Mouse (Mus musculus): ENCODE data around the gene Tmem141. TPM values are rescaled to one million over a fixed set of nuclear protein-coding genes. Genes with fewer than 3 reads are reported as not detected.
A peak's percentile ranks its signal among the peaks of the same experiment; 100 is the strongest.

Tmem141 gene
- total and polyA plus RNA-seq, 2 experiments from 2014 or later = 38.4 to 42.3 TPM

DNA sequence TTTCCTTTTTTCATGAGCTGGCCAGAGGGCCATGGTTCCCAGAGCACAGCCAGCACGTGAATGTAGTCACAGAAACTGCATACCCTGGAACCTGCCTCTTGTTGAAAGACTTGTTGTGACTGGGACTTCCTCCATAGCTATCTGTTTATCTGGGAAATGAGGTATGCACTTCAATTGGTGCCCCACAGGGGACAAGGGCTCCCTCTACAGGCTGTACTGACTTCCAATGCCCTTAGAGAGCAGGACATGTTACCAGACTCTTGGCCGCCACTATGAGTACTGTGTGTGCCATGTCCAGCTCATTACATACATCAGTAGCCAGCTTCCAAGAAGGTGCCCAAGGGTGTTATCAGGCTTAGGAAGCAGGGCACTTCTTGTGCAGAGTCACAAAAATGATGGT is 29.9 kb downstream of the Tmem141 start:
- 88% methylated on average over 2 of the region's 2 CpGs for WGBS
- Histone ChIP-seq H3K27ac (ENCODE audit: low read depth) (no peak overlapping the region), H3K4me3 (ENCODE audit: low read depth, low read length) (no peak overlapping the region), H3K36me3 (replicated peaks; ENCODE audit: control insufficient read depth, insufficient read depth, low read length) (peaks cover 67% of the 10 kb centered on the region), H3K4me1 (ENCODE audit: control insufficient read depth, insufficient read depth) (peaks cover 9% of the 10 kb centered on the region), H3K9me3 (replicated peaks; ENCODE audit: control insufficient read depth, low read length) (no peaks in the 10 kb centered on the region), H3K27me3 (ENCODE audit: control insufficient read depth, insufficient read depth, low read length) (no peaks in the 10 kb centered on the region), H3K4me2 (ENCODE audit: low read depth, low read length) (no peak overlapping the region), H3K9ac (replicated peaks; ENCODE audit: low read depth, low read length) (no peak overlapping the region)
- ATAC-seq (ENCODE audit: insufficient read depth, low read depth) (no peak), DNase-seq (ENCODE audit: low spot score) (no peak)
- TF ChIP-seq EP300 (IDR thresholded peaks at IDR 0.05; ENCODE audit: low read depth) (no peak), CTCF (IDR thresholded peaks at IDR 0.05; ENCODE audit: low read depth) (peak; percentile 25; the same call in 1 of the 2 replicates)

DNA sequence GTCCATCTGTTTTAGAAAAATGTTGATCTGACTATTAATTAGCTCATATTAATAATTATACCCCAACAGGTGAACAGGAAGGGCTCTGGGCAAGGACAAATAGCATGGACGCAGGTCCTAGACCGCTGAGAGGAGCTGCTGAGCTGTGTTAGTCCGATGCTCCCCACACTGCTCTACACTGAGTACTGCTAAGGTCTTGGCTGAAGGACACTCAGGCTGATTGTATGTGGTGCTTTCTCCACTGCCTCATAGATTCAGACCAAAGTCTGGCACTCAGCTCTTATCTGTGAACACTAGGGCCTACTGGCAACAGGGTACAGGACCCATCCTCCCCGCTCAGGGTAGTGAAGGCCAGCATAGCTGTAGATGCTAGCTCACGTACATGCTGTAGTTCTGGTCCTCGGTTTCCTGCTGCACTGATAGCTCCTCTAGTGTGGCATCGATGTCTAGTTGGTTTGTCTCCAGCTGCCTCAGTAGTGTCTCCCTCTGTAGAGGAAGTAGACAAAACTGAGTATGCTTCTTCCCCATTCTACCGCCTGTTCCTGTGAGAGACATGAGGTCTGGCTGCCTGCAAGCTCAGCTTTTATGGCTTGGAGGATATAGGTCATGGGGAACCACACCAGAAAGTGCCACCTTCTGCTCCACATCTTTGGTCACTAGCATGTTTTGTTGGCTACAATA is 33.4 kb downstream of the Tmem141 start:
- no peak overlapping the region for H3K4me2 ChIP-seq (ENCODE audit: low read depth, low read length)
- H3K9ac ChIP-seq (replicated peaks; ENCODE audit: low read depth, low read length) = no peak overlapping the region
- peak; percentile 52 for ATAC-seq (ENCODE audit: insufficient read depth, low read depth)
- H3K27me3 ChIP-seq (ENCODE audit: control insufficient read depth, insufficient read depth, low read length) = no peaks in the 10 kb centered on the region
- DNase-seq (ENCODE audit: low spot score) = peak; percentile 19
- H3K9me3 ChIP-seq (replicated peaks; ENCODE audit: control insufficient read depth, low read length) = no peaks in the 10 kb centered on the region
- no peak overlapping the region for H3K4me3 ChIP-seq (ENCODE audit: low read depth, low read length)
- peaks cover 59% of the 10 kb centered on the region for H3K36me3 ChIP-seq (replicated peaks; ENCODE audit: control insufficient read depth, insufficient read depth, low read length)
- TF ChIP-seq CTCF (IDR thresholded peaks at IDR 0.05; ENCODE audit: low read depth) (0 out of 2 replicates have a peak, but pooled peaks have one; percentile 18), EP300 (IDR thresholded peaks at IDR 0.05; ENCODE audit: low read depth) (no peak)
- no peak overlapping the region for H3K27ac ChIP-seq (ENCODE audit: low read depth)
- peaks cover 12% of the 10 kb centered on the region for H3K4me1 ChIP-seq (ENCODE audit: control insufficient read depth, insufficient read depth)
- WGBS = 78% methylated on average over 8 of the region's 8 CpGs

DNA sequence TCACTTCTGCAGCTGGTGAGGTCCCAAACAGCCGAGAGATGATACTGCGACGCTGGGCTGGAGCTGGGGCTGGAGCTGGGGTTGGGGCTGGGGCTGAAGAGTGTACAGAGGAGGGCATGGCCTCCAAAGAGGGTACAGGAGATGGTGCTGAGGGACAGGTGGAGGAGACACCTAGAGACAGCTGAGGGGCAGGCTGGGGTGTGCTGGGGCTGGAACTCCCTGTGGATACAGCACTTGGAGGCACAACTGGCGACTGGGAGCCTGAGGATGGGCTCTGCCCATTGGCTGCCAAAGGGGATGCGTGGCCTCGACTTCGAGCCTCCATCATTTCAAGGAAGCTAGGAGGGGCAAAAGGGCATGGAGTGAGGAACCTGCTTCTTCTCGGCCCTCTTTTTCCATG is 34.5 kb downstream of the Tmem141 start:
- TF ChIP-seq EP300 (IDR thresholded peaks at IDR 0.05; ENCODE audit: low read depth) = no peak
- no peak for TF ChIP-seq CTCF (IDR thresholded peaks at IDR 0.05; ENCODE audit: low read depth)
- WGBS = 85% methylated on average over 8 of the region's 8 CpGs

DNA sequence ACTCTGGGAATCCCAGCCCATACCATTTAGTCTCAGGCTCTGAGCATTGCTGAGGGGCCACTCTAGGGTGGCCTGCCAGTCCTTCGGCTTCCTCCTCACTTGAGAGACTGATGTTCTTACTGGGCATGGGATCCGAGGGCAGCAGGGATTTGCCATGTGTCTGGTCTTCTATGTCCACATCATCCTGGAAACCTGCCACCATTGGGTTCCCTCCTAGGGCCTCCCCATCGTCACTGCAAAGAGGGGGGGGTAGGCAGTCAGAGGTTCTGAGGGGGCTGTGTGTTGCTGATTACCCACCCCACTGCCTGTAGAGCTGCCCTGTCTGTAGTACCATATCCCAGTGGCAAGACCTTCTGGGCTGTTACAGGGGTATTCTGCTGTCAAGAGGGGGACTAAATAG is 36.2 kb downstream of the Tmem141 start:
- DNase-seq (ENCODE audit: low spot score) (no peak), ATAC-seq (ENCODE audit: insufficient read depth, low read depth) (no peak)
- WGBS = 66% methylated on average over 3 of the region's 3 CpGs
- no peak overlapping the region for H3K4me3 ChIP-seq (ENCODE audit: low read depth, low read length)
- H3K9me3 ChIP-seq (replicated peaks; ENCODE audit: control insufficient read depth, low read length) = no peaks in the 10 kb centered on the region
- H3K4me1 ChIP-seq (ENCODE audit: control insufficient read depth, insufficient read depth) = peaks cover 28% of the 10 kb centered on the region
- H3K9ac ChIP-seq (replicated peaks; ENCODE audit: low read depth, low read length) = no peak overlapping the region
- peaks cover 8% of the 10 kb centered on the region for H3K27me3 ChIP-seq (ENCODE audit: control insufficient read depth, insufficient read depth, low read length)
- no peak for TF ChIP-seq CTCF (IDR thresholded peaks at IDR 0.05; ENCODE audit: low read depth)
- no peak for TF ChIP-seq EP300 (IDR thresholded peaks at IDR 0.05; ENCODE audit: low read depth)
- H3K4me2 ChIP-seq (ENCODE audit: low read depth, low read length) = no peak overlapping the region
- no peak overlapping the region for H3K27ac ChIP-seq (ENCODE audit: low read depth)
- H3K36me3 ChIP-seq (replicated peaks; ENCODE audit: control insufficient read depth, insufficient read depth, low read length) = peaks cover 38% of the 10 kb centered on the region

More for the DNA sequence above, 34.5 kb downstream of the Tmem141 start:
- Histone ChIP-seq H3K27me3 (ENCODE audit: control insufficient read depth, insufficient read depth, low read length) (no peaks in the 10 kb centered on the region), H3K9me3 (replicated peaks; ENCODE audit: control insufficient read depth, low read length) (no peaks in the 10 kb centered on the region), H3K9ac (replicated peaks; ENCODE audit: low read depth, low read length) (no peak overlapping the region), H3K27ac (ENCODE audit: low read depth) (no peak overlapping the region), H3K4me1 (ENCODE audit: control insufficient read depth, insufficient read depth) (peaks cover 17% of the 10 kb centered on the region), H3K36me3 (replicated peaks; ENCODE audit: control insufficient read depth, insufficient read depth, low read length) (peaks cover 55% of the 10 kb centered on the region), H3K4me3 (ENCODE audit: low read depth, low read length) (no peak overlapping the region), H3K4me2 (ENCODE audit: low read depth, low read length) (no peak overlapping the region; the same call in 1 of the 2 replicates)
- DNase-seq (ENCODE audit: low spot score) (no peak), ATAC-seq (ENCODE audit: insufficient read depth, low read depth) (peak; percentile 1; the same call in 1 of the 2 replicates)

DNA sequence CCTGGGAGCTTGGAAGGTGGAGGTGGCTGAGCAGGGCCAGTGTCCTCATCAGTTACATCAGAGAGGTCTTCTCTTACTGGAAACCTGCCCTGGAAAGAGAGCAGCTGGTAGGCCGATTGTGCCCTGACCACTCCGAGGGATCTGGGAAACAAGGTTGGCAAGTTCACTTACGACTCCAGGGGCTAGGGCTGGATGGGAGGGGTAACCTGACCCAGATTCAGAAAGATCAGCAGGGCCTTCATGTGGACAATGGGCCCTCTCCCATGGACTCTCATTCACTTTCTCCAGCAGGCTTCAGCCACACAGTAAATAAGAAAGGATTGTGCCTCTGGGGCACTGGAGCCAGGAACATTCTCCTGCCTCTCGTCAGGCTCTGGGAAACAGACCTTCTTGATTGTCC is 36.9 kb downstream of the Tmem141 start:
- peaks cover 31% of the 10 kb centered on the region for H3K36me3 ChIP-seq (replicated peaks; ENCODE audit: control insufficient read depth, insufficient read depth, low read length)
- 84% methylated on average over 4 of the region's 4 CpGs for WGBS
- H3K9ac ChIP-seq (replicated peaks; ENCODE audit: low read depth, low read length) = no peak overlapping the region
- no peaks in the 10 kb centered on the region for H3K9me3 ChIP-seq (replicated peaks; ENCODE audit: control insufficient read depth, low read length)
- ATAC-seq (ENCODE audit: insufficient read depth, low read depth) (no peak), DNase-seq (ENCODE audit: low spot score) (no peak)
- TF ChIP-seq EP300 (IDR thresholded peaks at IDR 0.05; ENCODE audit: low read depth) = no peak
- TF ChIP-seq CTCF (IDR thresholded peaks at IDR 0.05; ENCODE audit: low read depth) = no peak
- H3K27me3 ChIP-seq (ENCODE audit: control insufficient read depth, insufficient read depth, low read length) = peaks cover 15% of the 10 kb centered on the region
- H3K4me1 ChIP-seq (ENCODE audit: control insufficient read depth, insufficient read depth) = peaks cover 32% of the 10 kb centered on the region
- H3K4me2 ChIP-seq (ENCODE audit: low read depth, low read length) = no peak overlapping the region
- no peak overlapping the region for H3K27ac ChIP-seq (ENCODE audit: low read depth)
- H3K4me3 ChIP-seq (ENCODE audit: low read depth, low read length) = no peak overlapping the region

DNA sequence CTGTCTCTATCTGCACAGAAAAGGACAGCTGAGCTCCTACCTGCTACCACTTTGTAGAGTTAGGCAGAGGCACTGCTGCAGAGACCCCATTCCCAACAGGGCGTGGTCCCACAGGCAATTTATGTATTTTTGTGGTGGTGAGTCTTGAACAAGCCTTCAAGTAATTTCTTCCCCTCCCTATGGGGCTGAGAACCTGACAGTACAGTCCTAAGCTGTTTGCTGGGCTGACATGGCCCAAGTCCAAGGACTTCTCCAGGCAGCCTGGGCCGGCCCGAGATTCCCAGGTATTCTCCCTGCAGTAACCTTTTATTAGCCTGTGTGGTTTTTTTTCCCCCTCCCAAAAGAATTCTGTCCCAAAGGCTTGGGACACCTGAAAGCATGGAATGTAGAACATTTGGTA is 37.7 kb downstream of the Tmem141 start:
- Histone ChIP-seq H3K4me2 (ENCODE audit: low read depth, low read length) (no peak overlapping the region), H3K9me3 (replicated peaks; ENCODE audit: control insufficient read depth, low read length) (no peaks in the 10 kb centered on the region), H3K4me1 (ENCODE audit: control insufficient read depth, insufficient read depth) (peaks cover 36% of the 10 kb centered on the region), H3K27me3 (ENCODE audit: control insufficient read depth, insufficient read depth, low read length) (peaks cover 22% of the 10 kb centered on the region), H3K36me3 (replicated peaks; ENCODE audit: control insufficient read depth, insufficient read depth, low read length) (peaks cover 29% of the 10 kb centered on the region), H3K4me3 (ENCODE audit: low read depth, low read length) (no peak overlapping the region), H3K27ac (ENCODE audit: low read depth) (no peak overlapping the region), H3K9ac (replicated peaks; ENCODE audit: low read depth, low read length) (no peak overlapping the region)
- TF ChIP-seq EP300 (IDR thresholded peaks at IDR 0.05; ENCODE audit: low read depth) = no peak
- TF ChIP-seq CTCF (IDR thresholded peaks at IDR 0.05; ENCODE audit: low read depth) = no peak
- WGBS = 79% methylated on average over 3 of the region's 3 CpGs
- ATAC-seq (ENCODE audit: insufficient read depth, low read depth) (no peak), DNase-seq (ENCODE audit: low spot score) (no peak)
